Mouse (Mus musculus) C2C12 (cell line): Measurements from ENCODE around the gene Ctsf. TPM values are rescaled to one million over a fixed set of nuclear protein-coding genes. Genes with fewer than 3 reads are reported as not detected.
"Not testable (repeated sequence)": the region's sequence is repeated elsewhere in the genome, so short reads cannot be mapped to it uniquely, and the experiment has no call there.

Source experiments
- H3K27me3 ChIP-seq: one replicate; pipeline ENCODE4 v1.6.1; 2011; ENCODE audit not compliant: control insufficient read depth, insufficient read depth, insufficient read length
- H3K36me3 ChIP-seq: one replicate; pipeline ENCODE4 v1.6.1; 2011; ENCODE audit not compliant: control insufficient read depth, insufficient read depth
- H3K4me3 ChIP-seq: one replicate; pipeline ENCODE4 v1.5.1; 2011; ENCODE audit warnings: mild to moderate bottlenecking, control low read depth; ENCODE audit not compliant: poor library complexity, insufficient read depth, severe bottlenecking
- H3K79me2 ChIP-seq: one replicate; pipeline ENCODE4 v1.6.1; 2011; ENCODE audit not compliant: control insufficient read depth, insufficient read depth
- H3K79me3 ChIP-seq: one replicate; pipeline ENCODE4 v1.6.1; 2011; ENCODE audit warnings: low read depth, control low read depth
- H3ac ChIP-seq: one replicate; pipeline ENCODE3; 2011; ENCODE audit warnings: low read depth; ENCODE audit not compliant: control insufficient read depth, insufficient read length
- CEBPB ChIP-seq: IDR thresholded peaks from one replicate; pipeline ENCODE4 v1.6.1; 2011; ENCODE audit warnings: low read depth, mild to moderate bottlenecking, control low read depth, moderate library complexity
- CTCF ChIP-seq: IDR thresholded peaks from one replicate; pipeline ENCODE4 v1.5.1; 2011; ENCODE audit not compliant: control insufficient read depth, insufficient read depth, insufficient read length
- FOSL1 ChIP-seq: IDR thresholded peaks from one replicate; pipeline ENCODE4 v1.8.0; 2011; ENCODE audit warnings: mild to moderate bottlenecking, low read length; ENCODE audit not compliant: poor library complexity, insufficient read depth, severe bottlenecking
- MAX ChIP-seq: IDR thresholded peaks from one replicate; pipeline ENCODE4 v1.6.1; 2011; ENCODE audit warnings: mild to moderate bottlenecking, control low read depth
- MYOD1 ChIP-seq: IDR thresholded peaks from one replicate; pipeline ENCODE4 v1.6.1; 2011; ENCODE audit warnings: low read depth; ENCODE audit not compliant: control insufficient read depth, insufficient read length
- MYOG ChIP-seq: IDR thresholded peaks from one replicate; pipeline ENCODE4 v1.6.1; 2011; ENCODE audit not compliant: control insufficient read depth, insufficient read length; ENCODE audit errors: extremely low read depth
- USF1 ChIP-seq: IDR thresholded peaks from one replicate; pipeline ENCODE4 v1.6.1; 2011; ENCODE audit warnings: low read depth, mild to moderate bottlenecking, control low read depth, moderate library complexity
- long read RNA-seq, 2 experiments: library from polyadenylated mRNA; unstranded; transcript quantifications; one replicate each; pipeline ENCODE4 v2.0.0; 2019 to 2020
- polyA plus RNA-seq: library from polyadenylated mRNA; unstranded; fragments of >200 nt; fragmentation: generic; extraction: Trizol; gene quantifications from one replicate; pipeline ENCODE4 v1.2.1, GENCODE M21; 2012; ENCODE audit warnings: missing spikeins

The Ctsf gene
- 1.2 TPM for polyA plus RNA-seq
- long read RNA-seq, experiment 1, transcript Ctsf-201 (14 exons, 1,980 nt): major isoform, 8 of 12 reads
- long read RNA-seq, experiment 1, partial matches to known transcripts: 1 of 12 reads
- long read RNA-seq, experiment 1, other reads (novel, unspliced or antisense): 2 of 12 reads
- long read RNA-seq, experiment 2, transcript Ctsf-201 (14 exons, 1,980 nt): major isoform, 9 of 11 reads
- long read RNA-seq, experiment 2, partial matches to known transcripts: 0 of 11 reads
- long read RNA-seq, experiment 2, other reads (novel, unspliced or antisense): 2 of 11 reads

- peaks cover 34% of the 10 kb centered on the region for H3K27me3 ChIP-seq
- peak within 1 kb of the TSS; percentile 38 for H3ac ChIP-seq
- no peaks in the 10 kb centered on the region for H3K36me3 ChIP-seq
- no peak for TF ChIP-seq MYOD1
- TF ChIP-seq CTCF: no peak
- no peaks in the 10 kb centered on the region for H3K79me2 ChIP-seq
- H3K4me3 ChIP-seq: no peak within 1 kb of the TSS
- no peaks in the 10 kb centered on the region for H3K79me3 ChIP-seq
These were observed at the start of gene Ctsf for GRCm38 (mm10) chr19:4854552-4855469. Ctsf (plus strand) TSS chr19:4855130.

DNA sequence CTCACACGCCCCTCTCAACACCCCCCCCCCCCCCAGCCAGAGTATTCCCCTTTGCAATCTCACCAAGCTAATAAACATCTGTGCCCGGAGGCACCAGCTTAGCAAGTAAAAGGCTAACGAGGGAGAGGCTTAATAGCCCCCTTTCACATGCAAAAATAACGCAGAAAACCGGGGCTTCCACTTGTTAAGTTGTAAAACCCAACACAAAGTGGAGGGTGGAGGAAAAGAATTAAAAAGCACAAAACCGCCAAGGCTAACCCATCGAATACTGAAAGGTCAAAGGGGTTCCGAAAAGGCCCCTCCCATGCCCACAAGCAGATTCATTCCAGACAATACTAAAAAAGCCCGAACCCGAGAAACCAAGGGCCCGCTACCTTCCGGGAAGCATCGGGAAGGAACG is 44.6 kb upstream of the Ctsf start:
- peak overlapping the region; percentile 74 for H3K4me3 ChIP-seq
- H3ac ChIP-seq: peak overlapping the region; percentile 69
- H3K36me3 ChIP-seq: peaks cover 14% of the 10 kb centered on the region
- H3K79me2 ChIP-seq: peaks cover 70% of the 10 kb centered on the region
- TF ChIP-seq FOSL1 (no peak), CTCF (no peak), MAX (no peak), MYOG (no peak), USF1 (no peak)
- no peaks in the 10 kb centered on the region for H3K27me3 ChIP-seq
- peaks cover 60% of the 10 kb centered on the region for H3K79me3 ChIP-seq

GRCm38 (mm10) chr19:4810746-4811062 is 44.2 kb upstream of the Ctsf start:
- Histone ChIP-seq H3K79me3 (peaks cover 56% of the 10 kb centered on the region), H3K27me3 (no peaks in the 10 kb centered on the region), H3K36me3 (peaks cover 11% of the 10 kb centered on the region), H3K79me2 (peaks cover 66% of the 10 kb centered on the region), H3ac (peak overlapping the region; percentile 69), H3K4me3 (peak overlapping the region; percentile 74)
- TF ChIP-seq FOSL1 (no peak), MYOD1 (no peak), CTCF (no peak), USF1 (no peak), CEBPB (no peak), MYOG (no peak), MAX (no peak)

- TF ChIP-seq CEBPB (no peak), MAX (peak; percentile 40)
- Histone ChIP-seq H3K27me3 (no peaks in the 10 kb centered on the region), H3K36me3 (peaks cover 10% of the 10 kb centered on the region), H3K4me3 (peak within 1 kb of the TSS; percentile 74), H3K79me2 (peaks cover 60% of the 10 kb centered on the region), H3ac (peak within 1 kb of the TSS; percentile 84), H3K79me3 (peaks cover 50% of the 10 kb centered on the region)
These were observed 43.6 kb upstream of the Ctsf start, which contains the start of the genes Gm21992 and Rbm14 for GRCm38 (mm10) chr19:4811063-4811908. Gm21992 (minus strand) TSS chr19:4811612. Rbm14 (minus strand) TSS chr19:4811634.

DNA sequence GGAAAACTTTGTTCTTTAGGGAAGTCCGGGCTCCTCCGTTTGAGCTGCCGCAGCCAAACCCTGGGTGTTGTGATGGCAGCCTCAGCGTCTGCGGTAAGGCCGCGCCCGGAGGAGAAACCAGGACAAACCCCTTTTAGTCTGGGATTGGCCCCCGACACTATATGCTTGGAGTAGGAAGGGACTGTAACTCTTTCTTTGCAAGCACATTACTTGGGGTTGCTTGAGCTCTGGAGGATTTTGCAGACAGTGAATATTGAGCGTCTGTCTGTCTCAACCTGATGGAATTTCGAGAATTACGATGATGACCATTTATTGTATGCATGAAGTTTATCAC is 43.1 kb upstream of the Ctsf start:
- Histone ChIP-seq H3ac (peak overlapping the region; percentile 84), H3K36me3 (peaks cover 7% of the 10 kb centered on the region), H3K79me3 (peaks cover 45% of the 10 kb centered on the region), H3K27me3 (no peaks in the 10 kb centered on the region), H3K79me2 (peaks cover 55% of the 10 kb centered on the region), H3K4me3 (peak overlapping the region; percentile 74)
- TF ChIP-seq CEBPB: no peak
- no peak for TF ChIP-seq CTCF
- TF ChIP-seq MYOG: no peak
- TF ChIP-seq MYOD1: no peak
- no peak for TF ChIP-seq USF1
- TF ChIP-seq FOSL1: no peak
- TF ChIP-seq MAX: no peak

GRCm38 (mm10) chr19:4812334-4812949 is 42.5 kb upstream of the Ctsf start:
- not testable (repeated sequence) for H3K27me3 ChIP-seq
- peaks cover 39% of the 10 kb centered on the region for H3K79me3 ChIP-seq
- peak overlapping the region; percentile 74 for H3K4me3 ChIP-seq

More at GRCm38 (mm10) chr19:4812334-4812949, 42.5 kb upstream of the Ctsf start:
- Histone ChIP-seq H3K79me2 (peaks cover 49% of the 10 kb centered on the region), H3ac (peak overlapping the region; percentile 31)
- H3K36me3 ChIP-seq: not testable (repeated sequence)
